Mouse (Mus musculus) myocyte (in vitro differentiated cells): Measurements from ENCODE around the gene Tcam1.

Experiments used
- E2F4 ChIP-seq: IDR thresholded peaks from one replicate; pipeline ENCODE4 v1.6.1; 2011; ENCODE audit warnings: mild to moderate bottlenecking, control low read depth, moderate library complexity; ENCODE audit not compliant: insufficient read depth
- MAX ChIP-seq: IDR thresholded peaks from one replicate; pipeline ENCODE4 v1.6.1; 2011; ENCODE audit warnings: low read depth, mild to moderate bottlenecking, control low read depth
- MYOD1 ChIP-seq, 3 experiments: IDR thresholded peaks; one replicate each; pipeline ENCODE4 v1.6.1; 2011; ENCODE audit warnings: control low read depth in 2 of 3, low read depth in 2 of 3, mild to moderate bottlenecking in 2 of 3, moderate library complexity in 1 of 3; ENCODE audit not compliant: insufficient read length in 2 of 3, control insufficient read depth in 1 of 3
- POLR2A ChIP-seq: IDR thresholded peaks from one replicate; pipeline ENCODE4 v1.6.1; 2011; ENCODE audit warnings: low read depth, mild to moderate bottlenecking, control low read depth, moderate library complexity; ENCODE audit not compliant: insufficient read length
- USF1 ChIP-seq: IDR thresholded peaks from one replicate; pipeline ENCODE4 v1.6.1; 2011; ENCODE audit warnings: low read depth, mild to moderate bottlenecking, control low read depth, moderate library complexity

GRCm38 (mm10) chr11:106255174-106255573 lies 21.3 kb upstream of the Tcam1 start:
- TF ChIP-seq POLR2A (no peak), MAX (no peak), MYOD1 (IDR thresholded peaks at IDR 0.05; ENCODE audit: control insufficient read depth in 1 of 3, insufficient read length in 2 of 3, low read depth in 2 of 3) (no peak), USF1 (no peak), E2F4 (no peak)
